Mouse (Mus musculus): ENCODE results near the gene Aldh5a1. TPM values are rescaled to one million over a fixed set of nuclear protein-coding genes. Genes with fewer than 3 reads are reported as not detected.
A peak's percentile ranks its signal among the peaks of the same experiment; 100 is the strongest.

Gene Aldh5a1
- polyA plus RNA-seq, 1 experiment from 2014 or later = 3.8 TPM

GRCm38 (mm10) chr13:24955091-24955490 is 17.6 kb upstream of the Aldh5a1 start:
- H3K27ac ChIP-seq (ENCODE audit: low read depth) = no peak overlapping the region
- H3K9me3 ChIP-seq (ENCODE audit: low read length) = no peaks in the 10 kb centered on the region
- DNase-seq (no peak), ATAC-seq (no peak)
- H3K9ac ChIP-seq (replicated peaks) = no peak overlapping the region
- no peaks in the 10 kb centered on the region for H3K27me3 ChIP-seq (ENCODE audit: insufficient read depth, low read length)
- WGBS (ENCODE audit: insufficient replicate concordance) = 42% methylated on average over 11 of the region's 11 CpGs
- no peak overlapping the region for H3K4me2 ChIP-seq (ENCODE audit: low read depth, low read length)
- H3K36me3 ChIP-seq (replicated peaks; ENCODE audit: insufficient read depth, low read length) = peaks cover 2% of the 10 kb centered on the region
- H3K4me1 ChIP-seq (ENCODE audit: insufficient read depth) = peaks cover 2% of the 10 kb centered on the region; the same call in 1 of the 2 replicates
- no peak for TF ChIP-seq EP300 (IDR thresholded peaks at IDR 0.05; ENCODE audit: low read depth)
- TF ChIP-seq CTCF (IDR thresholded peaks at IDR 0.05; ENCODE audit: low read depth) = no peak
- H3K4me3 ChIP-seq (ENCODE audit: low read depth, low read length) = no peak overlapping the region

DNA sequence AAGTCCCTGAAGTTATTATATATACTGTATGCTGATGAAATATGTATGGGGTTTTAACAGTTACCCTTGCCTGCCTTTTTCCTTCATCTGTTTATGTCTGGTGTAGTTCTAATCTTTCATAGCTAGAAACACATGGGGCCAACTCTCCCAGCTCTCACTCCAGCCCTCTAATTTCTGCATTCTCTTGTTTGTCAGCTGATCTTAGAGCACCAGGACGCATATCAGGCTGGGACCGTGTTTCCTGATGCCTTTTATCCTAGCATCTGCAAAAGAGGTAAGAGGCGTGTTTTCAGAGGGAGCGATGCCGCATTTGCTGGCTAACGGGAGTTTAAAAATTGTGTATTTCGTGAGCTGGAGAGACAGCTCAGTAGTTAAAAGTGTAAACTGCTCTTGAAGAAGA is 15.2 kb upstream of the Aldh5a1 start:
- Histone ChIP-seq H3K4me3 (ENCODE audit: low read depth, low read length) (no peak overlapping the region), H3K9me3 (ENCODE audit: low read length) (no peaks in the 10 kb centered on the region), H3K9ac (replicated peaks) (no peak overlapping the region), H3K27me3 (ENCODE audit: insufficient read depth, low read length) (no peaks in the 10 kb centered on the region), H3K36me3 (replicated peaks; ENCODE audit: insufficient read depth, low read length) (peaks cover 2% of the 10 kb centered on the region), H3K4me2 (ENCODE audit: low read depth, low read length) (no peak overlapping the region), H3K4me1 (ENCODE audit: insufficient read depth) (peaks cover 8% of the 10 kb centered on the region), H3K27ac (ENCODE audit: low read depth) (no peak overlapping the region)
- DNase-seq (no peak), ATAC-seq (no peak)
- TF ChIP-seq EP300 (IDR thresholded peaks at IDR 0.05; ENCODE audit: low read depth) (no peak), CTCF (IDR thresholded peaks at IDR 0.05; ENCODE audit: low read depth) (no peak)
- 62% methylated on average over 7 of the region's 7 CpGs for WGBS (ENCODE audit: insufficient replicate concordance)

GRCm38 (mm10) chr13:24948870-24949269 is 11.4 kb upstream of the Aldh5a1 start:
- ATAC-seq = no peak
- H3K9ac ChIP-seq (replicated peaks) = no peak overlapping the region
- no peak overlapping the region for H3K4me2 ChIP-seq (ENCODE audit: low read depth, low read length)
- H3K4me1 ChIP-seq (ENCODE audit: insufficient read depth) = peaks cover 8% of the 10 kb centered on the region
- no peak for TF ChIP-seq CTCF (IDR thresholded peaks at IDR 0.05; ENCODE audit: low read depth)
- no peak for TF ChIP-seq EP300 (IDR thresholded peaks at IDR 0.05; ENCODE audit: low read depth)
- no peaks in the 10 kb centered on the region for H3K36me3 ChIP-seq (replicated peaks; ENCODE audit: insufficient read depth, low read length)
- H3K27me3 ChIP-seq (ENCODE audit: insufficient read depth, low read length) = no peaks in the 10 kb centered on the region
- H3K9me3 ChIP-seq (ENCODE audit: low read length) = no peaks in the 10 kb centered on the region
- H3K4me3 ChIP-seq (ENCODE audit: low read depth, low read length) = no peak overlapping the region
- WGBS (ENCODE audit: insufficient replicate concordance) = 77% methylated on average over 6 of the region's 6 CpGs
- 0 out of 2 replicates have a peak overlapping the region, but pooled peaks have one; percentile 19 for H3K27ac ChIP-seq (ENCODE audit: low read depth)
- DNase-seq = no peak

DNA sequence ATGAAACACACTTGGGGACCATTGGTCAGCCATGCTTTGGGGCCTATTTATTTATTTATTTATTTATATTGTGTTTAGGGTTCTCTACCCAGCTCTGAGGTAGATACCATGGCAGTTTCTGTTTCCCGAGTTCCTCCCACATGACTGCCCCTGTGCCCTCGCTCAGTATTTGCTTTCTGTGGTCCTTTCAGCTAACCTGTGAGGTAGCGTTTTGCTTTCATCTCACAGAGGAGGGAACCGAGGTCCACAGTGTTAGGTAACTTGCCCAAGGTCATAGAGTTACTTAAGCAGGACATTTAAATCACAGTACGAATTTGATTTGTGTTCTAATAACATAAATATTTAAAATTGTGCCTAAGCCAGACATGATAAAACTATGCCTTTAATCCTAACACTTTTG is 9.7 kb upstream of the Aldh5a1 start:
- Histone ChIP-seq H3K4me3 (ENCODE audit: low read depth, low read length) (peak overlapping the region; percentile 20; the same call in 1 of the 2 replicates), H3K9ac (replicated peaks) (0 out of 2 replicates have a peak overlapping the region, but pooled peaks have one; percentile 21), H3K27ac (ENCODE audit: low read depth) (peak overlapping the region; percentile 61), H3K36me3 (replicated peaks; ENCODE audit: insufficient read depth, low read length) (no peaks in the 10 kb centered on the region), H3K9me3 (ENCODE audit: low read length) (no peaks in the 10 kb centered on the region), H3K4me2 (ENCODE audit: low read depth, low read length) (peak overlapping the region; percentile 56), H3K27me3 (ENCODE audit: insufficient read depth, low read length) (no peaks in the 10 kb centered on the region), H3K4me1 (ENCODE audit: insufficient read depth) (peaks cover 8% of the 10 kb centered on the region)
- no peak for DNase-seq
- 58% methylated on average over 5 of the region's 5 CpGs for WGBS (ENCODE audit: insufficient replicate concordance)
- ATAC-seq = peak; percentile 53
- TF ChIP-seq EP300 (IDR thresholded peaks at IDR 0.05; ENCODE audit: low read depth) (no peak), CTCF (IDR thresholded peaks at IDR 0.05; ENCODE audit: low read depth) (no peak)

- DNase-seq (peak; percentile 29), ATAC-seq (no peak)
- Histone ChIP-seq H3K9ac (replicated peaks) (peak overlapping the region; percentile 65), H3K4me3 (ENCODE audit: low read depth, low read length) (peak overlapping the region; percentile 32), H3K4me2 (ENCODE audit: low read depth, low read length) (peak overlapping the region; percentile 56), H3K27me3 (ENCODE audit: insufficient read depth, low read length) (no peaks in the 10 kb centered on the region), H3K36me3 (replicated peaks; ENCODE audit: insufficient read depth, low read length) (no peaks in the 10 kb centered on the region), H3K4me1 (ENCODE audit: insufficient read depth) (peaks cover 5% of the 10 kb centered on the region), H3K9me3 (ENCODE audit: low read length) (no peaks in the 10 kb centered on the region), H3K27ac (ENCODE audit: low read depth) (peak overlapping the region; percentile 67)
- TF ChIP-seq EP300 (IDR thresholded peaks at IDR 0.05; ENCODE audit: low read depth) (no peak), CTCF (IDR thresholded peaks at IDR 0.05; ENCODE audit: low read depth) (no peak)
- 32% methylated on average over 4 of the region's 4 CpGs for WGBS (ENCODE audit: insufficient replicate concordance)
Observed at GRCm38 (mm10) chr13:24945567-24945966, 8.1 kb upstream of the Aldh5a1 start.

DNA sequence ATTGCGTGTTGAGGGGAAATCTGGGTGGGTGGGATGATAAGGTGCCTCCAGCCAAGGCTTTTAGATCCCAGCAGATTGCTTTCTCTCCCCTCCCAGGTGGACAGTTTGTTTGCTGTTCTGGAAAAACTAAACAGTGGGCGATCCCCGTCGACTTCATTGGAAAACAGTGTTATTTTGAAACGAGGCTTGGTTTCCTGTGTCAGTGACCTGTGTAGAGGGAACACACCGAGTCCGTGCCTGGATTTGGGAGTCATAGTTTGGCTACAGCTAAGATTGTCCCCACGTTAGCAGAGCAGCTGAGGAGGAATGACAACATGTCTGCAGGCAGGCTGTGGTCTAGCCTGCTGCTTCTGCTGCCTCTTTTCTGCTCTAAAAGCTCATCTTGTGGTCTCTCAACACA is 5.8 kb upstream of the Aldh5a1 start:
- Histone ChIP-seq H3K27ac (ENCODE audit: low read depth) (peak overlapping the region; percentile 77), H3K9ac (replicated peaks) (peak overlapping the region; percentile 35), H3K4me3 (ENCODE audit: low read depth, low read length) (peak overlapping the region; percentile 29)

More for the DNA sequence above, 5.8 kb upstream of the Aldh5a1 start:
- TF ChIP-seq CTCF (IDR thresholded peaks at IDR 0.05; ENCODE audit: low read depth) (no peak), EP300 (IDR thresholded peaks at IDR 0.05; ENCODE audit: low read depth) (no peak)
- Histone ChIP-seq H3K4me1 (ENCODE audit: insufficient read depth) (peaks cover 5% of the 10 kb centered on the region; the same call in 1 of the 2 replicates), H3K9me3 (ENCODE audit: low read length) (no peaks in the 10 kb centered on the region), H3K27me3 (ENCODE audit: insufficient read depth, low read length) (no peaks in the 10 kb centered on the region), H3K36me3 (replicated peaks; ENCODE audit: insufficient read depth, low read length) (no peaks in the 10 kb centered on the region), H3K4me2 (ENCODE audit: low read depth, low read length) (peak overlapping the region; percentile 50)
- 39% methylated on average over 8 of the region's 8 CpGs for WGBS (ENCODE audit: insufficient replicate concordance)
- ATAC-seq (peak; percentile 81), DNase-seq (peak; percentile 53)

All from liver, postnatal 0 days (tissue).